9 mouse cellular contexts compared by ENCODE assay signal in the genomic region with DNA sequence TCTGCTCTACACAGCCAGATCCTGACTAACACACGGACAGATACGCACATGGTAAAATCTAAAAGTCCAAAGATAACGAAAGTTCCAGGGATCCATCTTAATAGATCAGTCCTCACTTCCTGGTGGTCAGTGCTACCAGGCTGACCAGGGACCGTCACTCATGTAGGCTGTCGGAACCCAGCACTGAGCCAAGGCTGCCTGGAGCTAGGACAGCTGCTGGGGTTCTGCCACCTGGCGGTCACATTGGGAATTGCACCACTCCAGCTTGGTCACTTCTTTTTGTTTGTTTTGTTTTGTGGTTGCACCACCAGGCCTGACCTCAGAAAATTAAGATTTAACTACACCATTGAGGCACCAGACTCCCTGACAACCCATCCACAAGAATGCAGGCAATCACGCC. TPM values are rescaled to one million over a fixed set of nuclear protein-coding genes. Genes with fewer than 3 reads are reported as not detected.
DNase-seq lines count a peak whose midpoint lies in the region; ATAC-seq and TF ChIP-seq lines count a peak whose summit lies in the region.
"Had no signal": no experiment of that assay in that cellular context is flagged by ENCODE, and none has a peak within 500 bp of the region (broad histone marks: within the 10 kb centered on the region; RNA-seq: fewer than 3 reads in every experiment).

No protein-coding gene starts in this region.

- ATAC-seq in intestine, postnatal 0 days: no peak
- ATAC-seq in intestine, embryonic 16.5 days: no peak
- ATAC-seq in CD4-positive, CD25-positive, alpha-beta regulatory T cell, adult 4 months: peak; percentile 43
- ATAC-seq in forebrain, embryonic 14.5 days: no peak

- no peak overlapping the region for H3K27ac ChIP-seq in intestine, postnatal 0 days (ENCODE audit: low read depth, low read length)
- no peak overlapping the region for H3K27ac ChIP-seq in intestine, embryonic 16.5 days (ENCODE audit: low read length)
- no peak overlapping the region for H3K27ac ChIP-seq in forebrain, embryonic 14.5 days (ENCODE audit: low read depth, low read length)
- H3K27ac ChIP-seq: stomach, embryonic 15.5 days had no signal

- H3K9ac ChIP-seq in intestine, postnatal 0 days (ENCODE audit: low read depth, low read length): no peak overlapping the region
- H3K9ac ChIP-seq in intestine, embryonic 16.5 days (ENCODE audit: low read depth, low read length): no peak overlapping the region
- no peak overlapping the region for H3K9ac ChIP-seq in forebrain, embryonic 14.5 days (ENCODE audit: low read length)
- H3K9ac ChIP-seq: stomach, embryonic 15.5 days had no signal

- H3K9me3 ChIP-seq in intestine, postnatal 0 days (ENCODE audit: control insufficient read depth): no peaks in the 10 kb centered on the region
- no peaks in the 10 kb centered on the region for H3K9me3 ChIP-seq in intestine, embryonic 16.5 days (ENCODE audit: control insufficient read depth, low read length)
- H3K9me3 ChIP-seq in forebrain, embryonic 14.5 days (replicated peaks; ENCODE audit: control insufficient read depth, low read length): no peaks in the 10 kb centered on the region
- H3K9me3 ChIP-seq: stomach, embryonic 15.5 days had no signal

- no peaks in the 10 kb centered on the region for H3K79me2 ChIP-seq in myocyte (ENCODE audit: control insufficient read depth, insufficient read depth)

- no peak overlapping the region for H3K4me2 ChIP-seq in intestine, postnatal 0 days (replicated peaks; ENCODE audit: low read depth)
- no peak overlapping the region for H3K4me2 ChIP-seq in intestine, embryonic 16.5 days (ENCODE audit: low read depth, low read length)
- H3K4me2 ChIP-seq in forebrain, embryonic 14.5 days (ENCODE audit: low read length): no peak overlapping the region
- no peak overlapping the region for H3K4me2 ChIP-seq in myocyte (ENCODE audit: low read depth)
- H3K4me2 ChIP-seq: stomach, embryonic 15.5 days had no signal

- TF ChIP-seq CTCF in intestine, postnatal 0 days (IDR thresholded peaks at IDR 0.05; ENCODE audit: low read depth): peak; percentile 97

- DNase-seq in adrenal gland, postnatal 36 days: peak; percentile 59 to 74
- DNase-seq in forebrain, embryonic 14.5 days (ENCODE audit: low spot score): peak; percentile 63
- DNase-seq in kidney, postnatal 4 days: peak; percentile 81 to 84
- peak; percentile 41 to 47 for DNase-seq in thymus, postnatal 36 days

- H3K36me3 ChIP-seq in intestine, postnatal 0 days (ENCODE audit: control insufficient read depth, insufficient read depth): no peaks in the 10 kb centered on the region
- H3K36me3 ChIP-seq in intestine, embryonic 16.5 days (ENCODE audit: control insufficient read depth, insufficient read depth, low read length): no peaks in the 10 kb centered on the region
- H3K36me3 ChIP-seq in forebrain, embryonic 14.5 days (ENCODE audit: control insufficient read depth, insufficient read depth, low read length): no peaks in the 10 kb centered on the region
- no peaks in the 10 kb centered on the region for H3K36me3 ChIP-seq in myocyte (ENCODE audit: control insufficient read depth, insufficient read depth)
- H3K36me3 ChIP-seq: stomach, embryonic 15.5 days had no signal

- no peak for TF ChIP-seq POLR2A in myocyte (IDR thresholded peaks at IDR 0.05; ENCODE audit: insufficient read length, low read depth)

- H3ac ChIP-seq in myocyte (ENCODE audit: control insufficient read depth, insufficient read length): no peak overlapping the region

- no peak overlapping the region for H3K4me3 ChIP-seq in intestine, postnatal 0 days (ENCODE audit: low read depth, low read length)
- no peak overlapping the region for H3K4me3 ChIP-seq in intestine, embryonic 16.5 days (ENCODE audit: low read length)
- no peak overlapping the region for H3K4me3 ChIP-seq in forebrain, embryonic 14.5 days (ENCODE audit: low read depth, low read length)
- H3K4me3 ChIP-seq in myocyte: no peak overlapping the region
- H3K4me3 ChIP-seq: stomach, embryonic 15.5 days had no signal

- 50% methylated on average over 7 of the region's 7 CpGs for WGBS in intestine, postnatal 0 days
- 51% methylated on average over 7 of the region's 7 CpGs for WGBS in intestine, embryonic 16.5 days
- WGBS in forebrain, embryonic 14.5 days: 43% methylated on average over 7 of the region's 7 CpGs

- no peaks in the 10 kb centered on the region for H3K4me1 ChIP-seq in intestine, postnatal 0 days (replicated peaks; ENCODE audit: control insufficient read depth, insufficient read depth, low read length)
- H3K4me1 ChIP-seq in intestine, embryonic 16.5 days (ENCODE audit: control insufficient read depth, insufficient read depth, low read length): no peaks in the 10 kb centered on the region; the same call in 1 of the 2 replicates
- no peaks in the 10 kb centered on the region for H3K4me1 ChIP-seq in forebrain, embryonic 14.5 days (ENCODE audit: control insufficient read depth, insufficient read depth, low read length)

- H3K27me3 ChIP-seq in intestine, postnatal 0 days (replicated peaks; ENCODE audit: control insufficient read depth, insufficient read depth, low read length): peaks cover 4% of the 10 kb centered on the region; the same call in 1 of the 2 replicates
- H3K27me3 ChIP-seq in intestine, embryonic 16.5 days (replicated peaks; ENCODE audit: control insufficient read depth, insufficient read depth, low read length): no peaks in the 10 kb centered on the region
- H3K27me3 ChIP-seq in forebrain, embryonic 14.5 days (replicated peaks; ENCODE audit: control insufficient read depth, insufficient read depth, low read length): no peaks in the 10 kb centered on the region
- peaks cover 17% of the 10 kb centered on the region for H3K27me3 ChIP-seq in myocyte (ENCODE audit: control insufficient read depth, insufficient read depth, insufficient read length)
- H3K27me3 ChIP-seq: stomach, embryonic 15.5 days had no signal

TF ChIP-seq in myocyte, 11 proteins besides CTCF, POLR2A, EP300 and RAD21:
- no peak for TF ChIP-seq USF1 (IDR thresholded peaks at IDR 0.05; ENCODE audit: low read depth)
- TF ChIP-seq POLR2AphosphoS2 (IDR thresholded peaks at IDR 0.05; ENCODE audit: insufficient read length, low read depth): no peak
- no peak for TF ChIP-seq TCF3 (IDR thresholded peaks at IDR 0.05; ENCODE audit: insufficient read length, low read depth)
- no peak for TF ChIP-seq SRF (IDR thresholded peaks at IDR 0.05; ENCODE audit: control insufficient read depth, insufficient read length, low read depth)
- TF ChIP-seq TCF12 (IDR thresholded peaks at IDR 0.05; ENCODE audit: insufficient read depth, poor library complexity, severe bottlenecking): no peak
- no peak for TF ChIP-seq CEBPB (IDR thresholded peaks at IDR 0.05; ENCODE audit: insufficient read depth, poor library complexity, severe bottlenecking)
- TF ChIP-seq MAX (IDR thresholded peaks at IDR 0.05; ENCODE audit: low read depth): no peak
- TF ChIP-seq REST (IDR thresholded peaks at IDR 0.05; ENCODE audit: insufficient read depth, insufficient read length): no peak
- TF ChIP-seq MYOG (IDR thresholded peaks at IDR 0.05; ENCODE audit: control insufficient read depth in 1 of 3, insufficient read depth in 1 of 3, insufficient read length in 2 of 3, low read depth in 2 of 3): peak; percentile 37 to 75 (median 66)
- no peak for TF ChIP-seq E2F4 (IDR thresholded peaks at IDR 0.05; ENCODE audit: insufficient read depth)
- TF ChIP-seq MYOD1 (IDR thresholded peaks at IDR 0.05; ENCODE audit: control insufficient read depth in 1 of 3, insufficient read length in 2 of 3, low read depth in 2 of 3): peak in 2 of 3 experiments; percentile 57 to 79
TF ChIP-seq in myocyte: peak in this region for 2.

RNA-seq across cellular contexts. Expression of gene Cd82, which starts 14.6 kb away (rescaled TPM):
- 184 and 199 TPM in 2 replicates for polyA plus RNA-seq in intestine, postnatal 0 days (2015; fragmentation: Nextera tagmentation; extraction: Ambion mirVana)
- 171 and 180 TPM in 2 replicates for polyA plus RNA-seq in intestine, embryonic 16.5 days (2015; fragmentation: Nextera tagmentation; extraction: Ambion mirVana)
- polyA plus RNA-seq in CD4-positive, CD25-positive, alpha-beta regulatory T cell, adult 4 months (2017; shearing (Covaris generic)): 1,000 to 10,000 TPM in 1 of 2 experiments, 100 to 1,000 TPM in 1; 432 to 1,042 TPM
- 10 to 100 TPM; 34.6 to 63.8 TPM for total RNA-seq in adrenal gland, postnatal 36 days (2021)
- polyA plus RNA-seq in forebrain, embryonic 14.5 days (2014; fragmentation: Nextera tagmentation; extraction: Ambion mirVana): 16.8 and 18.6 TPM in 2 replicates
- 411 TPM for polyA plus RNA-seq in myocyte (2012; fragmentation: generic; extraction: Trizol)
